Mouse (Mus musculus) bone marrow macrophage, adult 2 months (primary cell): ENCODE measurements around the gene Foxo4. TPM values are rescaled to one million over a fixed set of nuclear protein-coding genes. Genes with fewer than 3 reads are reported as not detected.

Source experiments
- H3K27ac ChIP-seq: 2 replicates; pipeline ENCODE4 v1.5.1; 2012; ENCODE audit warnings: low read depth, low read length; ENCODE audit not compliant: insufficient read depth
- H3K4me1 ChIP-seq: 2 replicates; pipeline ENCODE4 v1.6.1; 2012; ENCODE audit warnings: low read length; ENCODE audit not compliant: control insufficient read depth, insufficient read depth
- H3K4me3 ChIP-seq: 2 replicates; pipeline ENCODE4 v1.5.1; 2012; ENCODE audit warnings: mild to moderate bottlenecking, low read length, moderate library complexity; ENCODE audit not compliant: insufficient read depth
- CTCF ChIP-seq: IDR thresholded peaks from 2 replicates; pipeline ENCODE4 v1.5.1; 2012; ENCODE audit warnings: low read depth, mild to moderate bottlenecking, low read length, moderate library complexity
- POLR2A ChIP-seq: IDR thresholded peaks from 2 replicates; pipeline ENCODE4 v1.6.1; 2012; ENCODE audit warnings: mild to moderate bottlenecking, low read depth, low read length, borderline replicate concordance
- polyA plus RNA-seq: library from polyadenylated mRNA; stranded (reverse); fragments of >200 nt; gene quantifications from 2 replicates; pipeline ENCODE4 v1.2.4, GENCODE M21; 2012; ENCODE audit not compliant: missing spikeins, insufficient read depth, insufficient read length

Gene Foxo4
- polyA plus RNA-seq, 1 experiment = 29.2 TPM

GRCm38 (mm10) chrX:101268025-101268754 is 13.9 kb downstream of the Foxo4 start, which contains the start of gene Il2rg:
Gene Il2rg (minus strand): TSS chrX:101268255.
- TF ChIP-seq POLR2A = no peak
- no peak for TF ChIP-seq CTCF
- Histone ChIP-seq H3K4me3 (peak within 1 kb of the TSS; percentile 66), H3K27ac (peak within 1 kb of the TSS; percentile 69), H3K4me1 (peaks cover 16% of the 10 kb centered on the region)

- Histone ChIP-seq H3K4me3 (peak within 1 kb of the TSS; percentile 66), H3K27ac (peak within 1 kb of the TSS; percentile 69), H3K4me1 (peaks cover 19% of the 10 kb centered on the region)
- TF ChIP-seq CTCF = no peak
- TF ChIP-seq POLR2A = no peak
Observed at GRCm38 (mm10) chrX:101268755-101269124, 14.4 kb downstream of the Foxo4 start, which contains the start of gene Gm20489. Gene Gm20489 (minus strand): TSS chrX:101269023.

GRCm38 (mm10) chrX:101273410-101273809 is 19.1 kb downstream of the Foxo4 start:
- Histone ChIP-seq H3K4me1 (peaks cover 15% of the 10 kb centered on the region), H3K4me3 (peak overlapping the region; percentile 27; the same call in 1 of the 2 replicates), H3K27ac (peak overlapping the region; percentile 14; the same call in 1 of the 2 replicates)
- TF ChIP-seq POLR2A = no peak
- TF ChIP-seq CTCF = no peak

GRCm38 (mm10) chrX:101273875-101274738 is 19.8 kb downstream of the Foxo4 start, which contains the start of gene Med12:
Gene Med12 (plus strand): TSS chrX:101274030.
- Histone ChIP-seq H3K4me3 (peak within 1 kb of the TSS; percentile 76), H3K27ac (peak within 1 kb of the TSS; percentile 58), H3K4me1 (peaks cover 11% of the 10 kb centered on the region)
- TF ChIP-seq CTCF = no peak
- TF ChIP-seq POLR2A = no peak

- H3K27ac ChIP-seq = no peak overlapping the region
- no peak overlapping the region for H3K4me3 ChIP-seq
- no peaks in the 10 kb centered on the region for H3K4me1 ChIP-seq
- TF ChIP-seq CTCF (no peak), POLR2A (no peak)
Observed at GRCm38 (mm10) chrX:101282813-101283212, 28.5 kb downstream of the Foxo4 start.

GRCm38 (mm10) chrX:101285534-101285933 is 31.2 kb downstream of the Foxo4 start:
- no peak overlapping the region for H3K4me3 ChIP-seq
- no peak overlapping the region for H3K27ac ChIP-seq
- TF ChIP-seq CTCF (peak; percentile 53; the same call in 1 of the 2 replicates), POLR2A (no peak)
- no peaks in the 10 kb centered on the region for H3K4me1 ChIP-seq

GRCm38 (mm10) chrX:101285953-101286670 is 31.8 kb downstream of the Foxo4 start:
- Histone ChIP-seq H3K4me3 (no peak overlapping the region), H3K27ac (no peak overlapping the region), H3K4me1 (no peaks in the 10 kb centered on the region)
- TF ChIP-seq POLR2A = no peak
- TF ChIP-seq CTCF = no peak

GRCm38 (mm10) chrX:101287543-101287942 is 33.2 kb downstream of the Foxo4 start:
- no peak overlapping the region for H3K4me3 ChIP-seq
- TF ChIP-seq POLR2A (no peak), CTCF (no peak)
- H3K4me1 ChIP-seq = no peaks in the 10 kb centered on the region
- H3K27ac ChIP-seq = no peak overlapping the region

- H3K4me1 ChIP-seq = no peaks in the 10 kb centered on the region
- TF ChIP-seq POLR2A (no peak), CTCF (no peak)
- no peak overlapping the region for H3K4me3 ChIP-seq
- H3K27ac ChIP-seq = no peak overlapping the region
Observed at GRCm38 (mm10) chrX:101288432-101288831, 34.1 kb downstream of the Foxo4 start.

GRCm38 (mm10) chrX:101289037-101289436 is 34.7 kb downstream of the Foxo4 start:
- TF ChIP-seq CTCF (no peak), POLR2A (no peak)
- H3K27ac ChIP-seq = no peak overlapping the region
- no peaks in the 10 kb centered on the region for H3K4me1 ChIP-seq
- no peak overlapping the region for H3K4me3 ChIP-seq
